Mouse (Mus musculus): ENCODE data around the gene Casq1. TPM values are rescaled to one million over a fixed set of nuclear protein-coding genes. Genes with fewer than 3 reads are reported as not detected.

Casq1 gene
- polyA plus RNA-seq, 1 experiment = 73.1 TPM

DNA sequence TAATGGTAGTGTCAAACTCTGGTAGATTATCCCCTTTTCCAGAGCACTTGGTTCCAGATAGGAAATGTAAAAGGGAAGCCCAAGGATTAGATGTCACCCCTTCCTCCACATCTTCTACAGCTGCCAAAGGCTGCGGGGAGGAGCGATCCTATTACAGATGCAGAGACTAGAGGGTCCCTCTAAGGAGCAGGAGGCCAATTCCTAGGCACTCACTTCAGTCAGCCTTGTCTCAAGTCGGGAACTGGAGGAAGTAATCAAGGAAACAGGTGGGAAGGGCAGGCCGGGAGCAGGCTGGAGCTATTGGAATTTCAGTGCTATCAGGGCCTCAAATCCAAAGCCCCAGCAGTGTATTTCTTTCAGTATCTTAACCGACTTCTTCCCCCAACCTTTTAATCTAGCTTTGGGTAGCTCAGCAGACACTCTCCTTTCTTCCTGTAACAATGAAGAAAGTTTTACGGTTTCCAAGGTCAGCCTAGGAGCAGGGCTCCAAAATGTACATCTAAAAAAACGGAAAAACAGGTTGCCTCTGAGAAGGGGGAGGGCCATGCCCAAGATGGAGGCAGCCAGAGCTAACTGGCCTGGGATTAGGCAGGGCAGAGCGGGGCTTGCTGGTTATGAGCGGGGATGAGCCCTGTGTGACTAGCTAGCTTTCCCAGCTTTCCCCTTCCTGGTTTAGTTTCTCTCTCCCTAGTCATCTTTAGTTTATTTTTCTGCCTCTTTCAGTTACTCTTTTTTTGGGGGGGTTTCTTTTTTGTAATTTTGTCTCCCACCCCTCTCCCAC, 15.4 kb downstream of the Casq1 start:
- H3K4me3 ChIP-seq = no peak overlapping the region
- H3K27me3 ChIP-seq (ENCODE audit: control insufficient read depth, insufficient read depth, insufficient read length) = no peaks in the 10 kb centered on the region
- H3K36me3 ChIP-seq (ENCODE audit: control insufficient read depth, insufficient read depth) = peaks cover 10% of the 10 kb centered on the region
- H3K4me2 ChIP-seq (ENCODE audit: low read depth) = peak overlapping the region; percentile 88
- H3ac ChIP-seq (ENCODE audit: control insufficient read depth, insufficient read length) = no peak overlapping the region
- no peak for TF ChIP-seq TCF12 (IDR thresholded peaks at IDR 0.05; ENCODE audit: insufficient read depth, poor library complexity, severe bottlenecking)
- TF ChIP-seq CEBPB (IDR thresholded peaks at IDR 0.05; ENCODE audit: insufficient read depth, poor library complexity, severe bottlenecking) = no peak
- no peak for TF ChIP-seq REST (IDR thresholded peaks at IDR 0.05; ENCODE audit: insufficient read depth, insufficient read length)
- TF ChIP-seq POLR2AphosphoS2 (IDR thresholded peaks at IDR 0.05; ENCODE audit: insufficient read length, low read depth) = peak; percentile 55
- peaks cover 14% of the 10 kb centered on the region for H3K79me2 ChIP-seq (ENCODE audit: control insufficient read depth, insufficient read depth)

- no peaks in the 10 kb centered on the region for H3K27me3 ChIP-seq (ENCODE audit: control insufficient read depth, insufficient read depth, insufficient read length)
- H3ac ChIP-seq (ENCODE audit: control insufficient read depth, insufficient read length) = no peak overlapping the region
- peaks cover 14% of the 10 kb centered on the region for H3K36me3 ChIP-seq (ENCODE audit: control insufficient read depth, insufficient read depth)
- peaks cover 14% of the 10 kb centered on the region for H3K79me2 ChIP-seq (ENCODE audit: control insufficient read depth, insufficient read depth)
- no peak overlapping the region for H3K4me2 ChIP-seq (ENCODE audit: low read depth)
- no peak overlapping the region for H3K4me3 ChIP-seq
- TF ChIP-seq USF1 (IDR thresholded peaks at IDR 0.05; ENCODE audit: low read depth) (no peak), TCF3 (IDR thresholded peaks at IDR 0.05; ENCODE audit: insufficient read length, low read depth) (no peak), MYOD1 (IDR thresholded peaks at IDR 0.05; ENCODE audit: control insufficient read depth in 1 of 3, insufficient read length in 2 of 3, low read depth in 2 of 3) (no peak), POLR2AphosphoS2 (IDR thresholded peaks at IDR 0.05; ENCODE audit: insufficient read length, low read depth) (peak; percentile 78), MAX (IDR thresholded peaks at IDR 0.05; ENCODE audit: low read depth) (no peak), MYOG (IDR thresholded peaks at IDR 0.05; ENCODE audit: control insufficient read depth in 1 of 3, insufficient read depth in 1 of 3, insufficient read length in 2 of 3, low read depth in 2 of 3) (no peak), POLR2A (IDR thresholded peaks at IDR 0.05; ENCODE audit: insufficient read length, low read depth) (peak; percentile 28)
Observed at GRCm38 (mm10) chr1:172203566-172203965, 16.1 kb downstream of the Casq1 start.

DNA sequence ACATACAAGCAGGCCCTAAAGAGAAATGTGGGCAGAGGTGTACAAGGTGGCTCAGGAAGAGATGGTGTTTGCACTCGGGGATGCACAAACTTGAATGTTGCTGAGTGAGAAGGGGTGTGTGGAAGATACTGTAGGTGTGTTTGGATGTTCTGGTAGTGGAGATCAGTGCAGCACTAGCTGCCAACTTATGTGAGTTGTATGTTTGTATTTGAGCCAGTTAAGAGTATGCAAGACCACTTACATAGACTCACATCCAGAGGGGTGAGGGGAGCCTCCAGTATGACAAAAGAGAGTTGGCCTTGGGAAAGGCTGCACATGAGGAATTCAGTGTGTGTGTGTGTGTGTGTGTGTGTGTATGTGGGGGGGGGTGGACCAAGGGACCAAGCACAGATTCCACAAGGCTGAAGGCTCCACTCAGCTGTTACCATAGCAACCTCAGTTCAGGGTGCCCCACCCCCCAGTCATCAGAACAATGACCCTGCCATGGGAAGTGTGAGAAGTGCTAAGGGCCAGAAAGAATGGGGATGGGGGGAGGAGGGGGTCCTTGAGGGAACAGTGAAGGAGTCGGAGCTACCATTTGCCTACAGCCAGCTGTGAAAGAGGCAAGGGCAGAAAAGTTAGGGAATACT, 16.7 kb downstream of the Casq1 start:
- Histone ChIP-seq H3ac (ENCODE audit: control insufficient read depth, insufficient read length) (no peak overlapping the region), H3K4me2 (ENCODE audit: low read depth) (no peak overlapping the region), H3K36me3 (ENCODE audit: control insufficient read depth, insufficient read depth) (peaks cover 18% of the 10 kb centered on the region), H3K27me3 (ENCODE audit: control insufficient read depth, insufficient read depth, insufficient read length) (no peaks in the 10 kb centered on the region), H3K79me2 (ENCODE audit: control insufficient read depth, insufficient read depth) (peaks cover 14% of the 10 kb centered on the region), H3K4me3 (no peak overlapping the region)
- TF ChIP-seq USF1 (IDR thresholded peaks at IDR 0.05; ENCODE audit: low read depth) = no peak
- no peak for TF ChIP-seq POLR2A (IDR thresholded peaks at IDR 0.05; ENCODE audit: insufficient read length, low read depth)
- TF ChIP-seq MYOG (IDR thresholded peaks at IDR 0.05; ENCODE audit: control insufficient read depth in 1 of 3, insufficient read depth in 1 of 3, insufficient read length in 2 of 3, low read depth in 2 of 3) = no peak

DNA sequence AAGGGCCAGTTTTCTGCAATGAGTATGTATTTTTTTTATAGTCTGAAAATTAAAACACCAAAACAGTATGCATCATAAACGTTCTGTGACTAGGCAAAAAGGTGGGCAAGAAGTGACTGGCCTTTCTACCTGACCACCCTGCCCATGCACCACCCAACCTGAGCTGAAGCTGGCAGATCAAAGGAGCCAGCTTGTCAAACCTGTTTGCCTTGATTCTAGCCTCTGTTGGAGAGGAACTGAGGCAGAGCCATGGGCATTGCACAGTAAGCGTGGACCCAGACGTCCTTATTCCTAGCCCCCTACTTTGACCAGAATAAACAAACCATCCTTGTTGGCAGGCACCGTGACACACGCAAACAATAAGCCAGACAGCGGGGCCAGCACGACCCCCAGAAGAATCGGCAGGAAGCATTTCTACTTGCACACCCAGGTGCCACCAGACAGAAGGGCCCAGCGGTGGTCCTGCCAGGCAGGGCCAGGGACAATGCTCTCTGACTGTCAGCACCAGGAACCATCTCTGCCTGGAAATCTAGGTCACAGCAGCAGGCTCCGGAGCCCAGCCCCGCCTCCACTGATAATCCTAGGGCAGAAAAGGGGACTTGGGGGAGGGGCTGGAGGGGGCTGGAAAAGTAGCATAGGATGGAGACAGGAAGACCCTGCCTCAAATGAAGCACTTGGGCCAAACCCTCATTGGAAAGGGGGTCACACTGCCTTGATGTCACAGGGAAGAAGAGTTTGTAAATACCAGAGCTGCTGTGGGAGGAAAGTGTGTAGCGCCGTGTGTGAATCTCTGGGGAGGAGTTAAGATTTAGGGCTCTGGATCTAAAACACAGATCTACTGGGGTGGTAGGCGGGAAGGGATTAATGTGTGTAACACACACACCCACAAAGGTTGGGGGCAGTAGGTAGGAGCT, 17.4 kb downstream of the Casq1 start:
- no peak overlapping the region for H3K4me2 ChIP-seq (ENCODE audit: low read depth)
- no peak overlapping the region for H3ac ChIP-seq (ENCODE audit: control insufficient read depth, insufficient read length)
- TF ChIP-seq E2F4 (IDR thresholded peaks at IDR 0.05; ENCODE audit: insufficient read depth) = no peak
- TF ChIP-seq MAX (IDR thresholded peaks at IDR 0.05; ENCODE audit: low read depth) = no peak
- TF ChIP-seq POLR2A (IDR thresholded peaks at IDR 0.05; ENCODE audit: insufficient read length, low read depth) = peak; percentile 23
- peak; percentile 6 for TF ChIP-seq POLR2AphosphoS2 (IDR thresholded peaks at IDR 0.05; ENCODE audit: insufficient read length, low read depth)
- no peaks in the 10 kb centered on the region for H3K27me3 ChIP-seq (ENCODE audit: control insufficient read depth, insufficient read depth, insufficient read length)
- H3K36me3 ChIP-seq (ENCODE audit: control insufficient read depth, insufficient read depth) = peaks cover 26% of the 10 kb centered on the region
- H3K4me3 ChIP-seq = no peak overlapping the region
- H3K79me2 ChIP-seq (ENCODE audit: control insufficient read depth, insufficient read depth) = peaks cover 14% of the 10 kb centered on the region

GRCm38 (mm10) chr1:172200871-172201447, 18.7 kb downstream of the Casq1 start:
- Histone ChIP-seq H3K27me3 (ENCODE audit: control insufficient read depth, insufficient read depth, insufficient read length) (no peaks in the 10 kb centered on the region), H3K4me3 (no peak overlapping the region), H3K79me2 (ENCODE audit: control insufficient read depth, insufficient read depth) (peaks cover 13% of the 10 kb centered on the region), H3K4me2 (ENCODE audit: low read depth) (no peak overlapping the region), H3K36me3 (ENCODE audit: control insufficient read depth, insufficient read depth) (peaks cover 39% of the 10 kb centered on the region), H3ac (ENCODE audit: control insufficient read depth, insufficient read length) (no peak overlapping the region)
- TF ChIP-seq CEBPB (IDR thresholded peaks at IDR 0.05; ENCODE audit: insufficient read depth, poor library complexity, severe bottlenecking) (no peak), POLR2AphosphoS2 (IDR thresholded peaks at IDR 0.05; ENCODE audit: insufficient read length, low read depth) (peak; percentile 21)
